Mouse (Mus musculus) CH12.LX (cell line): ENCODE data around the gene Slc12a7. TPM values are rescaled to one million over a fixed set of nuclear protein-coding genes. Genes with fewer than 3 reads are reported as not detected.

ENCODE experiments used
- DNase-seq: peaks from one replicate; pipeline ENCODE4 v3.0.0-alpha.2; 2013; ENCODE audit errors: extremely low read depth
- H3K27ac ChIP-seq: 2 replicates; pipeline ENCODE4 v1.5.1; 2012; ENCODE audit warnings: low read depth, mild to moderate bottlenecking, control low read depth, moderate library complexity; ENCODE audit not compliant: insufficient read depth
- H3K27me3 ChIP-seq: replicated peaks from 2 replicates; pipeline ENCODE3; 2012; ENCODE audit warnings: inconsistent platforms
- H3K36me3 ChIP-seq, 2 experiments: replicated peaks in 1 of 2; 2 replicates each; pipeline versions ENCODE3 to v1.6.1; 2012; ENCODE audit warnings: inconsistent platforms in 1 of 2, low read length in 1 of 2, mild to moderate bottlenecking in 1 of 2, mixed read lengths in 1 of 2, moderate library complexity in 1 of 2; ENCODE audit not compliant: control insufficient read depth in 1 of 2, insufficient read depth in 1 of 2
- H3K4me1 ChIP-seq, 2 experiments: 2 replicates each; pipeline ENCODE4 v1.6.1; 2012; ENCODE audit warnings: inconsistent platforms in 1 of 2, moderate library complexity in 1 of 2; ENCODE audit not compliant: insufficient read depth in 2 of 2, control insufficient read depth in 1 of 2
- H3K4me2 ChIP-seq: 2 replicates; pipeline ENCODE4 v1.6.1; 2012; ENCODE audit warnings: low read depth, mild to moderate bottlenecking, control low read depth; ENCODE audit not compliant: poor library complexity, insufficient read depth, severe bottlenecking
- H3K4me3 ChIP-seq, 3 experiments: fragments of 150-350 bp in 1 of 3; sonication (generic) in 1 of 3; replicated peaks in 1 of 3; 2 replicates each; pipeline versions ENCODE3 to v1.5.1; 2011 to 2012; ENCODE audit warnings: low read depth in 2 of 3, low read length in 2 of 3, mild to moderate bottlenecking in 2 of 3, moderate library complexity in 2 of 3, control low read depth in 1 of 3, improper control_type of control experiment in 1 of 3, inconsistent platforms in 1 of 3, mixed read lengths in 1 of 3; ENCODE audit not compliant: poor library complexity in 1 of 3
- H3K79me2 ChIP-seq: replicated peaks from 2 replicates; pipeline ENCODE4 v1.6.1; 2012; ENCODE audit warnings: mild to moderate bottlenecking, moderate library complexity; ENCODE audit not compliant: control insufficient read depth, poor library complexity, insufficient read depth, severe bottlenecking; ENCODE audit errors: extremely low read depth
- H3K9ac ChIP-seq: 2 replicates; pipeline ENCODE4 v1.6.1; 2012; ENCODE audit warnings: low read depth, mild to moderate bottlenecking, control low read depth, moderate library complexity; ENCODE audit not compliant: insufficient read depth
- H3K9me3 ChIP-seq: replicated peaks from 2 replicates; pipeline ENCODE3; 2012; ENCODE audit warnings: low read length, inconsistent platforms, mixed read lengths
- BHLHE40 ChIP-seq: IDR thresholded peaks from 2 replicates; pipeline ENCODE4 v1.6.1; 2011; ENCODE audit warnings: mild to moderate bottlenecking, low read depth, low read length, improper control_type of control experiment
- CTCF ChIP-seq, 2 experiments: IDR thresholded peaks in 1 of 2; conservative IDR thresholded peaks in 1 of 2; 2 replicates each; pipeline ENCODE4 v1.5.1; 2011 to 2012; ENCODE audit warnings: low read depth in 2 of 2, low read length in 2 of 2, improper control_type of control experiment in 1 of 2, inconsistent platforms in 1 of 2, mild to moderate bottlenecking in 1 of 2, moderate library complexity in 1 of 2
- GABPA ChIP-seq: IDR thresholded peaks from 2 replicates; pipeline ENCODE4 v1.6.1; 2012; ENCODE audit warnings: low read depth, low read length, improper control_type of control experiment, inconsistent platforms; ENCODE audit not compliant: insufficient replicate concordance
- HCFC1 ChIP-seq: IDR thresholded peaks from 2 replicates; pipeline ENCODE4 v1.6.1; 2012; ENCODE audit warnings: low read depth, mild to moderate bottlenecking, inconsistent platforms, low read length, improper control_type of control experiment
- JUND ChIP-seq: conservative IDR thresholded peaks from 2 replicates; pipeline ENCODE4 v1.6.1; 2011; ENCODE audit warnings: low read depth, low read length, improper control_type of control experiment
- KAT2A ChIP-seq: IDR thresholded peaks from 2 replicates; pipeline ENCODE4 v1.6.1; 2012; ENCODE audit warnings: low read length, improper control_type of control experiment, inconsistent platforms; ENCODE audit not compliant: insufficient replicate concordance
- MAX ChIP-seq: IDR thresholded peaks from 2 replicates; pipeline ENCODE4 v1.6.1; 2011; ENCODE audit warnings: low read length, improper control_type of control experiment
- MAZ ChIP-seq: IDR thresholded peaks from 2 replicates; pipeline ENCODE4 v1.6.1; 2012; ENCODE audit warnings: low read depth, mild to moderate bottlenecking, inconsistent platforms, low read length, improper control_type of control experiment, moderate library complexity
- MEF2A ChIP-seq: IDR thresholded peaks from 2 replicates; pipeline ENCODE4 v1.6.1; 2014; ENCODE audit warnings: low read depth, mild to moderate bottlenecking, inconsistent platforms, low read length, improper control_type of control experiment, borderline replicate concordance
- MXI1 ChIP-seq: IDR thresholded peaks from 2 replicates; pipeline ENCODE4 v1.6.1; 2011; ENCODE audit warnings: mild to moderate bottlenecking, low read depth, low read length, improper control_type of control experiment
- MYC ChIP-seq: IDR thresholded peaks from 2 replicates; pipeline ENCODE4 v1.6.1; 2011; ENCODE audit warnings: low read depth, mild to moderate bottlenecking, improper control_type of control experiment, low read length
- PAX5 ChIP-seq: IDR thresholded peaks from 2 replicates; pipeline ENCODE4 v1.6.1; 2012; ENCODE audit warnings: low read length, inconsistent platforms, mixed read lengths
- POLR2A ChIP-seq: IDR thresholded peaks from 2 replicates; pipeline ENCODE4 v1.6.1; 2011; ENCODE audit warnings: low read depth, mild to moderate bottlenecking, improper control_type of control experiment, low read length
- POLR2AphosphoS2 ChIP-seq: IDR thresholded peaks from 2 replicates; pipeline ENCODE4 v1.6.1; 2011; ENCODE audit warnings: low read depth, low read length, improper control_type of control experiment
- RAD21 ChIP-seq: IDR thresholded peaks from 2 replicates; pipeline ENCODE4 v1.6.1; 2011; ENCODE audit warnings: low read depth, mild to moderate bottlenecking, low read length, improper control_type of control experiment, moderate library complexity
- RCOR1 ChIP-seq: conservative IDR thresholded peaks from 2 replicates; pipeline ENCODE4 v1.6.1; 2012; ENCODE audit warnings: low read depth, mild to moderate bottlenecking, inconsistent platforms, low read length, improper control_type of control experiment
- SIN3A ChIP-seq: IDR thresholded peaks from 2 replicates; pipeline ENCODE4 v1.6.1; 2012; ENCODE audit warnings: low read length, improper control_type of control experiment, inconsistent platforms
- TBP ChIP-seq: conservative IDR thresholded peaks from 2 replicates; pipeline ENCODE4 v1.6.1; 2011; ENCODE audit warnings: low read depth, low read length, improper control_type of control experiment
- TCF12 ChIP-seq: IDR thresholded peaks from 2 replicates; pipeline ENCODE4 v1.6.1; 2014; ENCODE audit warnings: low read depth, mild to moderate bottlenecking, inconsistent platforms, low read length, improper control_type of control experiment
- USF2 ChIP-seq: conservative IDR thresholded peaks from 2 replicates; pipeline ENCODE4 v1.6.1; 2011; ENCODE audit warnings: low read depth, low read length, improper control_type of control experiment
- ZC3H11A ChIP-seq: IDR thresholded peaks from 2 replicates; pipeline ENCODE4 v1.6.1; 2012; ENCODE audit warnings: low read depth, mild to moderate bottlenecking, inconsistent platforms, low read length, improper control_type of control experiment
- ZKSCAN1 ChIP-seq: IDR thresholded peaks from 2 replicates; pipeline ENCODE4 v1.6.1; 2012; ENCODE audit warnings: low read depth, inconsistent platforms, low read length, improper control_type of control experiment, borderline replicate concordance
- dilution Hi-C: fragments of 300-500 bp; cut with MboI; formaldehyde crosslinking; loops from 2 replicates; pipeline ENCODE4 v1.14.3; 2020; ENCODE audit warnings: low sequenced_read_pairs; ENCODE audit not compliant: extremely low pct_unique_long_range_greater_than_20kb, extremely low pct_ligation_motif_present
- in situ Hi-C: fragments of 300-500 bp; cut with MboI; formaldehyde crosslinking; loops from 3 replicates; pipeline ENCODE4 v1.14.3; 2019; ENCODE audit warnings: low sequenced_read_pairs, low pct_ligation_motif_present, low pct_unique_long_range_greater_than_20kb, mixed read lengths
- polyA plus RNA-seq: library from polyadenylated mRNA; unstranded; fragments of >175 nt; gene quantifications from 2 replicates; pipeline ENCODE4 v1.2.1, GENCODE M21; 2012; ENCODE audit warnings: low read depth; ENCODE audit not compliant: insufficient read length
- total RNA-seq, 2 experiments: library from RNA; depleted of rRNA; stranded (reverse); fragments of 300-350 nt in 1 of 2; fragments of >200 nt in 1 of 2; gene quantifications; 2 replicates each; pipeline ENCODE4 v1.2.3; 2012 to 2014

Slc12a7 gene
- total and polyA plus RNA-seq, 3 experiments: 1.0 to 5.8 (median 2.5) TPM

- H3K27ac ChIP-seq: no peak overlapping the region
- no peaks in the 10 kb centered on the region for H3K36me3 ChIP-seq
- no peaks in the 10 kb centered on the region for H3K79me2 ChIP-seq
- H3K27me3 ChIP-seq: peaks cover 4% of the 10 kb centered on the region
- in situ Hi-C loops: no loop called here
- no peak overlapping the region for H3K9ac ChIP-seq
- no peaks in the 10 kb centered on the region for H3K9me3 ChIP-seq
- no peak for DNase-seq
- dilution Hi-C loops: no loop called here
- H3K4me3 ChIP-seq: no peak overlapping the region
- TF ChIP-seq HCFC1: no peak
- TF ChIP-seq GABPA: no peak
- no peak for TF ChIP-seq USF2
- TF ChIP-seq SIN3A: no peak
- no peak for TF ChIP-seq ZC3H11A
- no peak for TF ChIP-seq TCF12
- TF ChIP-seq MAZ: no peak
- no peak for TF ChIP-seq POLR2A
- TF ChIP-seq CTCF (conservative IDR thresholded peaks at IDR 0.05 in 1 of 2, IDR thresholded peaks at IDR 0.05 in 1 of 2; ENCODE audit: low read depth in 2 of 2, low read length in 2 of 2): no peak
- TF ChIP-seq TBP: no peak
- no peak for TF ChIP-seq MYC
- TF ChIP-seq RCOR1: no peak
- TF ChIP-seq RAD21: no peak
- TF ChIP-seq POLR2AphosphoS2: no peak
- TF ChIP-seq JUND: no peak
- TF ChIP-seq, all 38 proteins: peak for 0
- peaks cover 0 to 17% of the 10 kb centered on the region in 2 experiments; a peak in 2 of 4 replicates for H3K4me1 ChIP-seq
- no peak overlapping the region for H3K4me2 ChIP-seq
These were observed 23.4 kb upstream of the Slc12a7 start for GRCm38 (mm10) chr13:73709491-73709890.

- in situ Hi-C loops (no loop called here), dilution Hi-C loops (no loop called here)
- Histone ChIP-seq H3K4me1 (peaks cover 0 to 17% of the 10 kb centered on the region in 2 experiments; a peak in 2 of 4 replicates), H3K36me3 (no peaks in the 10 kb centered on the region), H3K27ac (no peak overlapping the region), H3K4me3 (no peak overlapping the region), H3K4me2 (no peak overlapping the region), H3K9ac (no peak overlapping the region), H3K27me3 (peaks cover 4% of the 10 kb centered on the region), H3K9me3 (no peaks in the 10 kb centered on the region), H3K79me2 (no peaks in the 10 kb centered on the region)
- DNase-seq: no peak
- TF ChIP-seq MXI1: no peak
- TF ChIP-seq GABPA: no peak
- no peak for TF ChIP-seq MEF2A
- no peak for TF ChIP-seq CTCF (conservative IDR thresholded peaks at IDR 0.05 in 1 of 2, IDR thresholded peaks at IDR 0.05 in 1 of 2; ENCODE audit: low read depth in 2 of 2, low read length in 2 of 2)
- TF ChIP-seq ZC3H11A: no peak
- TF ChIP-seq ZKSCAN1: no peak
- no peak for TF ChIP-seq MAX
- TF ChIP-seq MYC: no peak
- TF ChIP-seq BHLHE40: no peak
- TF ChIP-seq JUND: no peak
- TF ChIP-seq KAT2A: no peak
- no peak for TF ChIP-seq PAX5
These were observed 21.7 kb upstream of the Slc12a7 start for GRCm38 (mm10) chr13:73711221-73711620.
